9 mouse cellular contexts compared by ENCODE assay signal in the genomic region with DNA sequence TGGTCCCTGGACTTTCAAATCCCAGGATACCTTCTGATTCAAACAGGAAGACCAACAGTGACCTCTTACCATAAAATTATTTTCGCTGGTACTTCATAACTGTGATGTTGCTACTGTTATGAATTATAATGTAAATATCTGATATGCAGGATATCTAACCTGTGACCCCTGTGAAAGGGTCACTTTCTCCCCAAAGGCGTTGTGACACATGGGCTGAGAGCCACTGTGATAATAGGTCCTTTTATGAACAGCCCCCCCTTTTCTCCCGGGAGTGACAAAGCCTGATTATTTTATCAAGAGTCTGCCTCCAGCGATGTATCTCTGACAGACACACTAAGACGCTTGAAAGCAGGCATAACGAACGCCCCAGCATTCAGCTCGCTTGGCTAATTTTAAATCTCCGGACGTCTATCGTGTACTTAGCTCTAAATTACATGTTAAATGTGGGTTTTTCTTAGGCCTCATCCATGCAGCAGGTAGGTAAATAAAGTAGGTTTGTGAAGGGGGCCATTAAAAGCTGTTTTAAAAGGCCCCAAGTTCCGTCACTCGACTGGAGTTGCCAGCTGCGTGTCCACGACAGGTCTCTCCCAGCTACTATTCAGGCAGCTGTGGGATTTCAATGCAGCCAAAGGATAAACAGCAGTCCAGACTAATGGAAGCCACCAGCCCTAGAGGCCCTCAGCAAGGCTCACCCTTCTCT. TPM values are rescaled to one million over a fixed set of nuclear protein-coding genes. Genes with fewer than 3 reads are reported as not detected.
DNase-seq lines count a peak whose midpoint lies in the region; ATAC-seq and TF ChIP-seq lines count a peak whose summit lies in the region.
"Had no signal": no experiment of that assay in that cellular context is flagged by ENCODE, and none has a peak within 500 bp of the region (broad histone marks: within the 10 kb centered on the region; RNA-seq: fewer than 3 reads in every experiment).

No protein-coding gene starts in this region.

- peak overlapping the region; percentile 76 for H3K4me2 ChIP-seq in kidney, postnatal 0 days (ENCODE audit: low read length)
- peak overlapping the region; percentile 72 for H3K4me2 ChIP-seq in intestine, postnatal 0 days (replicated peaks; ENCODE audit: low read depth)
- H3K4me2 ChIP-seq in myocyte (ENCODE audit: low read depth) = peak overlapping the region; percentile 48

- peak overlapping the region; percentile 26 for H3K4me3 ChIP-seq in kidney, postnatal 0 days (replicated peaks; ENCODE audit: low read depth, low read length)
- peak overlapping the region; percentile 41 for H3K4me3 ChIP-seq in forebrain, embryonic 10.5 days
- peak overlapping the region; percentile 31 for H3K4me3 ChIP-seq in intestine, postnatal 0 days (ENCODE audit: low read depth, low read length)
- H3K4me3 ChIP-seq in myocyte = no peak overlapping the region

- H3K9me3 ChIP-seq in kidney, postnatal 0 days (replicated peaks; ENCODE audit: low read length) = no peaks in the 10 kb centered on the region
- H3K9me3 ChIP-seq in forebrain, embryonic 10.5 days = no peaks in the 10 kb centered on the region
- no peaks in the 10 kb centered on the region for H3K9me3 ChIP-seq in intestine, postnatal 0 days (ENCODE audit: control insufficient read depth)

- H3K9ac ChIP-seq in kidney, postnatal 0 days (ENCODE audit: low read depth, low read length) = no peak overlapping the region
- 0 out of 2 replicates have a peak overlapping the region, but pooled peaks have one; percentile 26 for H3K9ac ChIP-seq in intestine, postnatal 0 days (ENCODE audit: low read depth, low read length)

- TF ChIP-seq POLR2A in myocyte (IDR thresholded peaks at IDR 0.05; ENCODE audit: insufficient read length, low read depth) = no peak

- no peaks in the 10 kb centered on the region for H3K36me3 ChIP-seq in kidney, postnatal 0 days (ENCODE audit: insufficient read depth, low read length)
- peaks cover 7% of the 10 kb centered on the region; the same call in 1 of the 2 replicates for H3K36me3 ChIP-seq in forebrain, embryonic 10.5 days (replicated peaks)
- H3K36me3 ChIP-seq in intestine, postnatal 0 days (ENCODE audit: control insufficient read depth, insufficient read depth) = no peaks in the 10 kb centered on the region
- no peaks in the 10 kb centered on the region for H3K36me3 ChIP-seq in myocyte (ENCODE audit: control insufficient read depth, insufficient read depth)

- no peaks in the 10 kb centered on the region for H3K27me3 ChIP-seq in kidney, postnatal 0 days (ENCODE audit: insufficient read depth, low read length)
- no peaks in the 10 kb centered on the region for H3K27me3 ChIP-seq in forebrain, embryonic 10.5 days (ENCODE audit: poor library complexity, severe bottlenecking)
- no peaks in the 10 kb centered on the region for H3K27me3 ChIP-seq in intestine, postnatal 0 days (replicated peaks; ENCODE audit: control insufficient read depth, insufficient read depth, low read length)
- H3K27me3 ChIP-seq in myocyte (ENCODE audit: control insufficient read depth, insufficient read depth, insufficient read length) = no peaks in the 10 kb centered on the region

- H3K27ac ChIP-seq in kidney, postnatal 0 days = no peak overlapping the region
- peak overlapping the region; percentile 68; the same call in 1 of the 2 replicates for H3K27ac ChIP-seq in forebrain, embryonic 10.5 days
- no peak overlapping the region for H3K27ac ChIP-seq in intestine, postnatal 0 days (ENCODE audit: low read depth, low read length)

- no peaks in the 10 kb centered on the region for H3K79me2 ChIP-seq in myocyte (ENCODE audit: control insufficient read depth, insufficient read depth)

- WGBS in kidney, postnatal 0 days = 11% methylated on average over 15 of the region's 15 CpGs
- 30% methylated on average over 15 of the region's 15 CpGs for WGBS in forebrain, embryonic 10.5 days
- 19% methylated on average over 15 of the region's 15 CpGs for WGBS in intestine, postnatal 0 days

- 0 out of 2 replicates have a peak, but pooled peaks cover 2% of the 10 kb centered on the region for H3K4me1 ChIP-seq in kidney, postnatal 0 days (replicated peaks; ENCODE audit: insufficient read depth, low read length)
- peaks cover 26% of the 10 kb centered on the region for H3K4me1 ChIP-seq in forebrain, embryonic 10.5 days
- H3K4me1 ChIP-seq in intestine, postnatal 0 days (replicated peaks; ENCODE audit: control insufficient read depth, insufficient read depth, low read length) = no peaks in the 10 kb centered on the region

- no peak overlapping the region for H3ac ChIP-seq in myocyte (ENCODE audit: control insufficient read depth, insufficient read length)

- ATAC-seq in kidney, postnatal 0 days (replicated peaks; ENCODE audit: low FRiP score, low read depth) = no peak
- no peak for ATAC-seq in intestine, postnatal 0 days

- TF ChIP-seq CTCF in kidney, postnatal 0 days (IDR thresholded peaks at IDR 0.05; ENCODE audit: low read depth) = no peak
- TF ChIP-seq CTCF in intestine, postnatal 0 days (IDR thresholded peaks at IDR 0.05; ENCODE audit: low read depth) = no peak

- DNase-seq in kidney, postnatal 0 days (ENCODE audit: low spot score) = no peak
- no peak for DNase-seq in kidney, postnatal 36 days
- DNase-seq in forebrain, embryonic 10.5 days (ENCODE audit: extremely low spot score, low spot score) = no peak
- DNase-seq in frontal cortex, postnatal 14 days (ENCODE audit: low spot score in 2 of 2) = no peak
- no peak for DNase-seq in Muller cell, postnatal 12 days (ENCODE audit: inconsistent ontology term)
- no peak for DNase-seq in layer of hippocampus, adult 18-20 months (ENCODE audit: low spot score in 2 of 2)

TF ChIP-seq in myocyte, 11 proteins besides CTCF, POLR2A, EP300 and RAD21:
- TF ChIP-seq E2F4 (IDR thresholded peaks at IDR 0.05; ENCODE audit: insufficient read depth) = no peak
- no peak for TF ChIP-seq CEBPB (IDR thresholded peaks at IDR 0.05; ENCODE audit: insufficient read depth, poor library complexity, severe bottlenecking)
- TF ChIP-seq TCF3 (IDR thresholded peaks at IDR 0.05; ENCODE audit: insufficient read length, low read depth) = no peak
- no peak for TF ChIP-seq MAX (IDR thresholded peaks at IDR 0.05; ENCODE audit: low read depth)
- TF ChIP-seq SRF (IDR thresholded peaks at IDR 0.05; ENCODE audit: control insufficient read depth, insufficient read length, low read depth) = no peak
- TF ChIP-seq REST (IDR thresholded peaks at IDR 0.05; ENCODE audit: insufficient read depth, insufficient read length) = no peak
- no peak for TF ChIP-seq MYOG (IDR thresholded peaks at IDR 0.05; ENCODE audit: control insufficient read depth in 1 of 3, insufficient read depth in 1 of 3, insufficient read length in 2 of 3, low read depth in 2 of 3)
- no peak for TF ChIP-seq MYOD1 (IDR thresholded peaks at IDR 0.05; ENCODE audit: control insufficient read depth in 1 of 3, insufficient read length in 2 of 3, low read depth in 2 of 3)
- TF ChIP-seq TCF12 (IDR thresholded peaks at IDR 0.05; ENCODE audit: insufficient read depth, poor library complexity, severe bottlenecking) = no peak
- TF ChIP-seq POLR2AphosphoS2 (IDR thresholded peaks at IDR 0.05; ENCODE audit: insufficient read length, low read depth) = no peak
- no peak for TF ChIP-seq USF1 (IDR thresholded peaks at IDR 0.05; ENCODE audit: low read depth)

RNA-seq across cellular contexts. Expression of a gene that starts 24.5 kb away (rescaled TPM):
- polyA plus RNA-seq in kidney, postnatal 0 days (2015; fragmentation: Nextera tagmentation; extraction: Ambion mirVana) = 0.09 and 0.15 TPM in 2 replicates
- polyA plus RNA-seq in forebrain, embryonic 10.5 days (2016; fragmentation: Nextera tagmentation; extraction: Ambion mirVana) = 0.12 TPM in 1 of 2 replicates, not detected in the other
- polyA plus RNA-seq in intestine, postnatal 0 days (2015; fragmentation: Nextera tagmentation; extraction: Ambion mirVana) = not detected in 2 replicates
- not detected for polyA plus RNA-seq in myocyte (2012; fragmentation: generic; extraction: Trizol)
- total RNA-seq in layer of hippocampus, adult 18-20 months (2021) = 1 to 10 TPM in 1 of 2 experiments, under 1 TPM in 1; 0.58 to 1.3 TPM
- total RNA-seq: neutrophil, adult 5-6 weeks had no signal

RNA-seq across cellular contexts. Expression of a gene that starts 25.7 kb away (rescaled TPM):
- 49.4 and 49.9 TPM in 2 replicates for polyA plus RNA-seq in kidney, postnatal 0 days (2015; fragmentation: Nextera tagmentation; extraction: Ambion mirVana)
- 63.6 and 64.9 TPM in 2 replicates for polyA plus RNA-seq in forebrain, embryonic 10.5 days (2016; fragmentation: Nextera tagmentation; extraction: Ambion mirVana)
- 18.1 and 18.5 TPM in 2 replicates for polyA plus RNA-seq in intestine, postnatal 0 days (2015; fragmentation: Nextera tagmentation; extraction: Ambion mirVana)
- polyA plus RNA-seq in myocyte (2012; fragmentation: generic; extraction: Trizol) = 102 TPM
- 10 to 100 TPM; 18.9 to 20.0 TPM for total RNA-seq in layer of hippocampus, adult 18-20 months (2021)
- total RNA-seq: neutrophil, adult 5-6 weeks had no signal
